Mouse (Mus musculus) embryonic fibroblast, embryonic 13.5 days (primary cell): Measurements from ENCODE around the gene Prr7. TPM values are rescaled to one million over a fixed set of nuclear protein-coding genes. Genes with fewer than 3 reads are reported as not detected.

Experiments
- H3K27ac ChIP-seq: 2 replicates; pipeline ENCODE4 v1.5.1; 2012; ENCODE audit warnings: low read length, control low read depth, inconsistent platforms; ENCODE audit not compliant: insufficient read depth
- H3K4me1 ChIP-seq: 2 replicates; pipeline ENCODE4 v1.6.1; 2011; ENCODE audit warnings: low read length; ENCODE audit not compliant: control insufficient read depth, insufficient read depth
- H3K4me3 ChIP-seq: 2 replicates; pipeline ENCODE4 v1.5.1; 2011; ENCODE audit warnings: mild to moderate bottlenecking, control low read depth, low read length; ENCODE audit not compliant: insufficient read depth
- CTCF ChIP-seq: IDR thresholded peaks from 2 replicates; pipeline ENCODE4 v1.5.1; 2011; ENCODE audit warnings: mild to moderate bottlenecking, control low read depth, low read length, moderate library complexity, borderline replicate concordance; ENCODE audit not compliant: insufficient read depth
- POLR2A ChIP-seq: IDR thresholded peaks from 2 replicates; pipeline ENCODE4 v1.6.1; 2011; ENCODE audit warnings: low read depth, mild to moderate bottlenecking, control low read depth, low read length, moderate library complexity
- polyA plus RNA-seq: library from polyadenylated mRNA; stranded (reverse); fragments of >200 nt; gene quantifications from 2 replicates; pipeline ENCODE4 v1.2.4, GENCODE M21; 2011; ENCODE audit warnings: low read depth; ENCODE audit not compliant: missing spikeins, insufficient read length

Gene Prr7
- 2.5 and 4.6 TPM in 2 replicates for polyA plus RNA-seq

DNA sequence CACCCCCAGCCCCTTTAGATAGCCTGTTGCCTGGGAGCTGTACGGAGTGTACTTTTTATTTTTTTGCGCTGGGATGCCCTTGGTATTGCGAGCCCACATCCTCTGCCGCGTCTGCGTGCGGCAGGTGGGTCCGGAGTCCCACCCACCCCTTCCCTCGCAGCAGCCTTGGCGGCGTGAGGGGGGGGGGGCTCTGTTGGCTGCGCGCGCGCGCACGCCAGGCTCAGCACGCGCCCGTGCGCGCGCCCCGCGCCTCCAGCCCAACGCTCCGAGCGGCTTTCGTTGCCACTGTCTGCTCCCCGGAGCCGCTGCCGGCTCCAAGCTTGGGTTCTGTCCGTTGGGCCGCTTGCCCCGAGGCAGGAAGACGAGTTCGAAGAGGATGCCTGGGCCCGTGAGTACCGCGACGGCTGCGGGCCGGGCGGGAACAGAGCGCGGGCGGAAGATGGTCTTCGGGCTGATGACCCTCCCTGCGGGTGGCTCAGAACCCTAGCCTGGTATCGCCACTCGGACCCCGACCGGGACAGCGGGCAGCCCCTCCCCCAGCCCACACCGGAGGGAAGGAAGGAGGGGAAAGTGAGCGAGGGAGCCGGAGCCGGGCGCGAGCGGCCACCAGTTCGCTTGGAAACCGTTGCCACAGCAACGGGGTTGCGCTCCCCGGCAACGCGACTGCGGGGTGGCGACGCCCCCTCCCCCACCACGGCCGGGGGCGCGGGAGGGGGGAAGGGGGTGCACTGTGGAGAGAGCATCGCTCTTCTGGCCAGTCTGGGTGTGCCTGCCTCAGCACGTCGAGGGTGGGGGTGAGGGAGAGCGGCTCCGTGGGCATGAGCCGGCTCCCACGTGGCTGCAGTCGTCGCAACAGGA, at the start of gene Prr7:
TSS of gene Prr7 (plus strand) at position 241 of the 858 bp plus-strand sequence.
- Histone ChIP-seq H3K4me3 (peak within 1 kb of the TSS; percentile 68), H3K4me1 (0 out of 2 replicates have a peak, but pooled peaks cover 10% of the 10 kb centered on the region)

DNA sequence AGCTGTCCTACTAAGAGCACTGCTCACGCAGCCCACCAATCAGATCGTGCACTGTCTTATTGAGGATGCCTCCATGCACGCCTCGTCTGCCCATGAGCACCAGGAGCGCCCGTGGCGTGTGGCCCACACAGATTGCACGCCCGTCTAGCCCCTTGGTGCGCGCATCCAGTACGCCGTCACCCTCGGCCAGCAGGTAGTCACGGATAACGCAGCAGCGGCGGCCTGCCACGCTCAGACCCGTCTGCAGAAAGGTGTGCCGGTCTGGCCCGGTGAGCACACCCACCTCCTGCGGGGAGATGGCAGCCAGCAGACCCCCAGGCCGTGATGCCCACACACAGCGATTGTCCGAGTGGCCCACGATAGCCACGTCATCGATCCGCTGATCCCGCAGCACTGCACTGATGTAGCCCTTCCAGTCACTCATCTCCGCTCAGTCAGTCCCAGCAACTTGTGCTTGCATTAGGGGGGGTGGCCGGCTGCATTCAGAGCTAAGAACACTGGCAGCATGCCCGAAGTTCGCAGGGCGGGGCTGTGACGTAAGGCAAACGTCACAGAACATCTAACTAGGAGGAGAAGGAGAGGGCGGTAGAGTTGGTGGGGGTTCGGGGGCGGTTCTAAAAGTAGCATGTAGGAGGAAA, 49.2 kb upstream of the Prr7 start, which contains the start of gene Pfn3:
TSS of gene Pfn3 (minus strand) at position 490 of the 638 bp plus-strand sequence.
- no peaks in the 10 kb centered on the region for H3K4me1 ChIP-seq
- TF ChIP-seq CTCF, result no peak
- TF ChIP-seq POLR2A, result no peak
- H3K4me3 ChIP-seq, result no peak within 1 kb of the TSS
- no peak within 1 kb of the TSS for H3K27ac ChIP-seq

More for the DNA sequence above, at the start of gene Prr7:
- peak within 1 kb of the TSS; percentile 87 for H3K27ac ChIP-seq
- peak; percentile 29 for TF ChIP-seq POLR2A
- TF ChIP-seq CTCF, result no peak

DNA sequence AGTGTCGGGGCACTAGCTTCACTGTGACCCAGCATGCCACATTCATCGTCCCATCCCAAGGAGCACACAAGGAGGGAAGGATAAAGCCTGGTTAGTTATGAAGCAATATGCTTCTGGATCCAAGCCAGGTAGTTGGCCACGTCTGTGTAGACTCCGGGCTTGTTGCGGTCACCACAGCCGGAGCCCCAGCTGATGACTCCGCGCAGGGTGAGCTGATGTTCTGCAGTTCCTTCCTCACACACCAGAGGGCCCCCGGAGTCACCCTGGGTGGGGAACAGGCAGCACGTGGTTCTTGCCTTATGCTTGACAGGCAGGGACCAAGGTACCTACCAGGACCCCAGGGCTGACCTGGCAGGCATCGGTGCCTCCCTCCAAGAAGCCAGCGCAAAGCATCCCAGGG, 46.1 kb upstream of the Prr7 start:
- Histone ChIP-seq H3K4me3 (no peak overlapping the region), H3K27ac (no peak overlapping the region), H3K4me1 (no peaks in the 10 kb centered on the region)
- TF ChIP-seq POLR2A (no peak), CTCF (peak; percentile 54)

DNA sequence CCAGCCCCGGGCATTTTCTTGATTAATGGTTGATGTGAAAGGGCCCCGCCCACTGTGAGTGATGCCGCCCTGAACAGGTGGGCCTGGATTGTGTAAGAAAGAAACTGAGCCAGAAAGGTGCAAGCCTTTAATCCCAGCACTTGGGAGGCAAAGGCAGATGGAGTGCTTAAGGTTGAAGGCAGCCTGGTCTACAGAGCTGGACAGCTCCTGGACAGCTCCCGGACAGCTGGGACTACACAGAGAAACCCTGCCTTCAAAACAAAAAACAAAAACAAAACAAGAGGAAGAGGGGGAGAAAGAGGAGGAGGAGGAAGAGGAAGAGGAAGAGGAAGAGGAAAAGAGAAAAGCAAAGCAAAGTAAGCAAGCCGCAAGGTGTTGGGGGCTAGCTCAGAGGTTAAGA, 44.9 kb upstream of the Prr7 start:
- TF ChIP-seq CTCF, result no peak
- TF ChIP-seq POLR2A, result no peak
- no peak overlapping the region for H3K27ac ChIP-seq
- H3K4me3 ChIP-seq, result no peak overlapping the region
- H3K4me1 ChIP-seq, result no peaks in the 10 kb centered on the region

DNA sequence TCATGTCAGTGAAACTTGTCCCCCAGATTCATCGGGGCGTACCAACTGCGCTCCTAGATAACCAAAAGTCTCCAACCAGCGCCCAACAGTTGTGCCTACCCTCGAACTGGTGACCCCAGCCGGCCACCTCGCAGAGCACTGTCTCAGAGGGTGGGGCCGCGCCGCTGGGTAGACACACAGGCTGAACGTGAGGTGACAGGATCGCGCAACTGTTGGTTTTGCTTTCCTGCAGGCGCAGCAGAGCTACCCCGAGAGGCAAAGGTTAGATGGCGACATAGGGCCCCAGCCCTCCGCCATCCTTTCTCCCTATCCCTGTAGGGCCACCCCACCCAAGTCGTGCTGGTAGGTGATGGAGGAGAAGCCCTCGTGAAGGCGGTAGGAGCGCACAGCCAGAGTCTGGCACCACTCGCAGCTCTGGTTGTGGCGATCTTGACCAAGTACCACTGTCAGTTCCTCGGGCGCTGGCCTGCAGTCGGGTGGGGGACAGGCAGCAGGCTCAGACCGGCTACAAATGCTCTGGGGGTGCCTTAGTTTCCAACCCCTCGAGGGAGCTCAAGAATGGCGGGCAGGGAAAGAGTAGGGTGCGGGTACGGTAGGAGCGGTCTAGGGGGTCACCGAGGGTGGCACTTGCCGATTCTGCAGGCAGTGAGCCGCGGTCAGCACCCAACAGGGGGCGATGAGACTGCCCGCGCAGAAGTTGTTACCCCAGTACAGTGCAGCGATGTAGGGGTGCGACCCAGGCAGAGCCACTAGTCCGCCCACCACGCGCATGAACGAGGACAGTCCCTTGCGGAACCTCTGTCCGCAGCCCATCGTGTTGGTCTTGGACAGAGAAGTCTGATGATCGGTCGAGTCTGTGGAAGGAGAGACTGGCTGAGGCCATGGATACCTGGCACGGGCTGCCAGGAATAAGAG, 43.8 kb upstream of the Prr7 start:
- TF ChIP-seq POLR2A (no peak), CTCF (no peak)
- no peak overlapping the region for H3K4me3 ChIP-seq
- no peaks in the 10 kb centered on the region for H3K4me1 ChIP-seq
- no peak overlapping the region for H3K27ac ChIP-seq

DNA sequence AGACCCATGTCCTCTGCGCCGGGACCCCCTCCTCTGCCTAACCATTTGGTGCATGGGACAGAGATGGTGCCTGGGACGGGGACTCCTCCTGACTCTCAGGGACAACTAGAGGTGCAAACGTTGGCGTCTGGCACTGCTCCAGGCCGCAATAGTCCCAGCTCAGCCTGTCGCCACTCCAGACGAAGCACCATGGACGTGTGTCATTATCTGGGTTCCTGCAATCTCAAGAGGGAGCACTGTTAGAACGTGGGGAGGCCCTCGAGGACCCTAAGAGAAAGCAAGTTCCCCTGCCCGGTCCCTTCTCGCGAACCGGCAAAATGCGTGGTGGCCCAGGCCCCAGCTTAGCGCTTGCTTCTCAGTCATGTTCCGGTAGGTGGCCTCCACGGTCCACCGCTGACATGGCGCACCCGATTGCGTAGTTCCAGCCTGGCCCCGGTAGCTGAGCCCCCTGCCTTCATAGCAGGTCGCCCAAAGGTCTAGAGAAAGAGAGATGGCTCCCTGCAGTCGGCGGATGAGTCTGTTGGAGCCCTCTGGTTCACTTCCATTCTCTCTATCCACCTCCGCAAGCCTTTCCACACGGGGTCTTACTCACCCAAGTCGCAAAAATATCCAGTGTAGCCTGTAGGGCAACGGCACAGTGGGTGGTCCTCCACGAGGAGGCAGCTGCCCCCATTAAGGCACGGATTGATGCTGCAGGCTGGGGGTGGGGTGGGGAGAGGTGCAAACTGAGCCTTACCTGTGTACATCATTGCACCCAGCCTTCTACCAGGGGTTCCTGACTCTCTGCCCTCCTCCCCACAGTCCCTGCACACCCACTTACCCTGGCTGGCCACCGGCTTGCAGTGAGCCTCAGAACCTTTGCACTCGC, 42.9 kb upstream of the Prr7 start:
- peak; percentile 86 for TF ChIP-seq CTCF
- TF ChIP-seq POLR2A, result no peak
- Histone ChIP-seq H3K4me1 (no peaks in the 10 kb centered on the region), H3K4me3 (no peak overlapping the region), H3K27ac (no peak overlapping the region)

DNA sequence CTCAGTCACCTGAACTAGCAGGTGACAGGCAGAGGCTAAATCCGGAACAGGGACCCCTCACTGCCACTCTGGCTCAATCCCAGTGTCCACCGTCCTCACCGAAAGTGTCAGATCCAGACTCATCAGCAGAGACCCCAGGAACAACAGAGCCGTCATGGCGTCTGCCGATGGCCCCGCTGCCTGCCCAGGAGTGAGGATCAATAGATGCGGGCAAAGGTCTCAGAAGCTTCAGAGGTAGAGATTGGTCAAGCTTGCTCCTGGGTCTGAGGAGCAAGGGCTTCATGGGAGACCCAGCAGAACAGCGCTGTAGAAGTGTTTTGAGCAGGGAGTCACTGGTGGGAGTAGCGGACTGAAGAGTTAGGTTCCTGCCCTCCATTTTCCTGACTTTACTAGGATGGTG, 37.5 kb upstream of the Prr7 start, which contains the start of gene F12:
TSS of gene F12 (minus strand) at position 181 of the 400 bp plus-strand sequence.
- Histone ChIP-seq H3K27ac (no peak within 1 kb of the TSS), H3K4me1 (no peaks in the 10 kb centered on the region), H3K4me3 (no peak within 1 kb of the TSS)
- no peak for TF ChIP-seq POLR2A
- TF ChIP-seq CTCF, result no peak

DNA sequence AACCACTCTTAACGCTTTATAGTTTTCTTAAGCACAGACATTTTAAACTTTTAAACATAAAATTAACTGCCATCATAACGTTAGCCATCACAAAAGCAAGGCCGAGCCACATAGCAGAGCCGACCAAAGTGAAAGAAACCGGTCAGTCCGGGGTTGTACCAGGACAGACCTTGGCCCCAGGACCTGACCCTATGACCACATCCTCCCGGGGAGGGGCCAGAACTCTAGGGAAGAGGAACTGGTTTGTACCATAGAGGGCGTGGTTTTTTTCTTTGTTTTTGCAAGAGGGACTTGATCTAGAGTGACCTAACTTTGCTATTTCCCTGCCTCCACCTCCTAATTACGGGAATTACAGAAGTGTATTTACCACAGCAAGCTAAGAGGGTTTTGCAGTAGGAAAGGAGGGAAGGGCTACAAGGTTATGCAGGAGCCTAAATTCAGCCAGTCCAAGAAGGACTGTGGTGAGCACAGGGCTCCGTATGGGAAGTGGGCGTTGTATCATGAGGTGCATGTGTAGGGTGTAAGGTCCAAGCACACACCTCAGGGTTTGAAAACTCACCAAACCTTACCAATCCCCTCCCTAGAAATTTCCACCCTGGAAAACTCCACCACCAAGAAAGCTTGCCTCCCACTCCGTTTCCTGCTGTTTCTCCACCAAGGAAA, 34.7 kb upstream of the Prr7 start:
- no peak overlapping the region for H3K27ac ChIP-seq
- TF ChIP-seq CTCF, result no peak
- TF ChIP-seq POLR2A, result no peak

More for the DNA sequence above, 34.7 kb upstream of the Prr7 start:
- H3K4me1 ChIP-seq, result no peaks in the 10 kb centered on the region
- no peak overlapping the region for H3K4me3 ChIP-seq
